Mouse (Mus musculus): ENCODE measurements around the gene Gse1. TPM values are rescaled to one million over a fixed set of nuclear protein-coding genes. Genes with fewer than 3 reads are reported as not detected.

The Gse1 gene
- polyA plus RNA-seq, 1 experiment = 14.8 TPM

DNA sequence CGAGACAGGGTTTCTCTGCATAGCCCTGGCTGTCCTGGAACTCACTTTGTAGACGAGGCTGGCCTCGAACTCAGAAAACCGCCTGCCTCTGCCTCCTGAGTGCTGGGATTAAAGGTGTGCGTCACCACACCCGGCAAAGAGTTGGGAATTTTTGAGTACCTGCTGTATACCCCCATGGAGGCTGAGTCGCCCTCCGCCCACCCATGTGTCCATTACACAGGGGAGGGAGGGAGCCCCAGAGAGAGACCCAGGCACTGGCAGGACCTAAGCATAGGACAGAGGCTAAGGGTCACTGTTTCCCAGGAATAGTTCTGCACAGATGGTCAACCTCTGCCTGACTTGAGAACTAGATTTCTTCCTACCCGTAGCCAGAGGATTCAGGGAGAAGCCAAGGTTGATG, 279.0 kb downstream of the Gse1 start:
- Histone ChIP-seq H3K27me3 (replicated peaks; ENCODE audit: control insufficient read depth, insufficient read depth, low read length) (no peaks in the 10 kb centered on the region), H3K36me3 (ENCODE audit: control insufficient read depth, insufficient read depth, low read length) (no peaks in the 10 kb centered on the region), H3K27ac (ENCODE audit: insufficient read depth, low read depth, low read length) (no peak overlapping the region), H3K4me3 (ENCODE audit: insufficient read depth, low read depth, low read length) (no peak overlapping the region), H3K4me1 (ENCODE audit: control insufficient read depth, insufficient read depth, low read length) (peaks cover 30% of the 10 kb centered on the region)
- no peak for TF ChIP-seq CTCF (conservative IDR thresholded peaks at IDR 0.05; ENCODE audit: insufficient read depth, insufficient read length, low read depth, low read length)
- WGBS = 93% methylated on average over 9 of the region's 9 CpGs
- no peak for DNase-seq

DNA sequence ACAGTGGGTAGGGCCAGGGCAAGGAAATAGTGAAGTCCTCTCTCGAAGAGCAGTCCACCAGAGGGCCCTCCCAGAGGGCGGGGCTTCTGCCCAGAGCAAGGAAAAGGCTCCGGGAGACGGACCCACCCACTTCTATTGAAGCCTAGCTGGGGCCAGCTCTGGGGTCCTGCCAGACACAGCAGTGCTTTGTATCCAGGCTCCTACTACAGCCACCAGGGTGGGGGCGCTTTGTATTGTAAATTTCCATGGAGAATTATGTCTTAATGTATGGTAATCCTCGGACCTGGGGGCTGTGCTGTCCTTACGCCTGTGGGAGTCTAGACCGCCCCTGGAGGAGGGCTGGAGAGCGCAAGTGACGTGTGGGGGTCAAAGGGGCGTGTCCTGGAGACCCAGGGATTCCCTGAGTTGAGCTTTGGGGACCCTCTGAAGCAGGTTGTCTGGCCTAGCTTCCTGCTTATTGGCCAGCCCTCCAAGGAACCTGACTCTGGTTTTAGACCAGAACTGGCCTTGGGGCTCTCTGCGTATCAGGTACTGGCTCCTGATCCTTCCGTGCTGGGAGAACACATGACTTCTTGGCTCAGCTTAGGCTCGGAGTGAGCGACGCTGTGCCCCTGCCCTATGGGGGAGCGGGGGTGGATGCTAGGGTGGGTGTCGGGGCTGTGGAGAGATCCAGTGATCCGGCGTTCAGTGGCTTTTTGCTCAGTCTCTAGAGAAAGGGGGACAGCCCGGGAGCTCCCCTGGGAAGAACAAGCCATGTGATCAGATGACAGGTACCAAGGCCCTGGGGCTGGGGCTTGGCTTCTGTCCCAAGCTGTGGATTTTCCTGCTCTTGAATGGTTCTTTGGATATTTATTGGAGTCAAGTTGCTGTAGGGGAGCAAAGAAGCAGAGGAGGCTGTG, 281.1 kb downstream of the Gse1 start:
- H3K36me3 ChIP-seq (ENCODE audit: control insufficient read depth, insufficient read depth, low read length) = no peaks in the 10 kb centered on the region
- DNase-seq = no peak
- WGBS = 30% methylated on average over 21 of the region's 21 CpGs
- TF ChIP-seq CTCF (conservative IDR thresholded peaks at IDR 0.05; ENCODE audit: insufficient read depth, insufficient read length, low read depth, low read length) (no peak), POLR2A (IDR thresholded peaks at IDR 0.05; ENCODE audit: low read depth, low read length) (no peak)
- H3K27ac ChIP-seq (ENCODE audit: insufficient read depth, low read depth, low read length) = no peak overlapping the region
- H3K27me3 ChIP-seq (replicated peaks; ENCODE audit: control insufficient read depth, insufficient read depth, low read length) = no peaks in the 10 kb centered on the region
- H3K4me3 ChIP-seq (ENCODE audit: insufficient read depth, low read depth, low read length) = no peak overlapping the region
- H3K4me1 ChIP-seq (ENCODE audit: control insufficient read depth, insufficient read depth, low read length) = peaks cover 20% of the 10 kb centered on the region

DNA sequence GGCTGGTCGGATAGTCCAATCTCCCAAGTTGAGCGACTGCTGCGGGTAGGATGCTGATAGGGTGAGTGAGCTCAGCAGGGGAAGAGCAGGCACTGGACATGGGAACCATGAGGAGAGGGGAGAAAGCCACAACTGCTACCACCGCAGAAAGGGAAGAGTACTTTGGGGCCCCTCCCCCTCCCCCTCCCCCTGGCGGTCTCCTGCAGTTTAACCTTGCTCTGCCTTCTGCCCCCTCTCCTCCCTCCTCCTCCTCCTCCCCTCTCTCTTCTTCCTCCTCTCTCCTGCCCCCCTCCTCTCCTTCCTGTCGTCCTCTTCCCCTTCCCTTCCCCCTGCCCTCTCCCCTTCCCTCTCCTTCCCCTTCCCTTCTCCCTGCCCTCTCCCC, 281.8 kb downstream of the Gse1 start:
- H3K36me3 ChIP-seq (ENCODE audit: control insufficient read depth, insufficient read depth, low read length) = no peaks in the 10 kb centered on the region
- H3K27ac ChIP-seq (ENCODE audit: insufficient read depth, low read depth, low read length) = no peak overlapping the region
- no peak for DNase-seq
- H3K4me3 ChIP-seq (ENCODE audit: insufficient read depth, low read depth, low read length) = no peak overlapping the region
- no peaks in the 10 kb centered on the region for H3K27me3 ChIP-seq (replicated peaks; ENCODE audit: control insufficient read depth, insufficient read depth, low read length)
- no peak for TF ChIP-seq POLR2A (IDR thresholded peaks at IDR 0.05; ENCODE audit: low read depth, low read length)
- TF ChIP-seq CTCF (conservative IDR thresholded peaks at IDR 0.05; ENCODE audit: insufficient read depth, insufficient read length, low read depth, low read length) = no peak
- WGBS = 41% methylated on average over 5 of the region's 6 CpGs
- peaks cover 20% of the 10 kb centered on the region for H3K4me1 ChIP-seq (ENCODE audit: control insufficient read depth, insufficient read depth, low read length)

DNA sequence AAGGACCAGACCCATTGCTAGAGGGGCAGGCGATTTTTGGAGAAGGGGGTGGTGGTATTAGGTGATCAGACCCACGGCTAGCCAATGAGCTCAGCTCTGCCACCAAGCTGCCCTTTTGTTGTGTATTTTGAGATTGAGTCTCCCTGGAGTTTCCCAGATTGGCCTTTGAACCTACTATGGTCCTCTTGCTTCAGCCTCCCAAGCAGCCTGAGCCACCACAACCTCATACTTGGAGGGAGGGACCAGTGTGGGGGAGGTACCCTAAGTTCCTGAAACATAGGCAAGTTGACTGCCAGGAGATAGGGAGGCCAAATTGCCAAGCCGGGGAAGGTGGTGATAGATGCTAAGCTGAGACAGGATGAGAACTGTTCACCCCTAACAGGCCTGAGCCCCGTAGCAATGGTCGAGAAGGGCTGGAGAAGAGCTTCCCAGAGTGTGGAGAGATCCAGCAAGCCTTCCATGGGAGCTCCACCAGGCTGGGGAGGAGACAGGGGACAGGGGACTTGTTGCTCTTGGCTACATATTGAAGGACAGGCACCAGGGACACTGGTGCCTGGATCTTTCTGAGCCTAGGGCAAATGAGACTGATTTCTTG, 282.7 kb downstream of the Gse1 start:
- Histone ChIP-seq H3K4me3 (ENCODE audit: insufficient read depth, low read depth, low read length) (no peak overlapping the region), H3K27ac (ENCODE audit: insufficient read depth, low read depth, low read length) (no peak overlapping the region), H3K27me3 (replicated peaks; ENCODE audit: control insufficient read depth, insufficient read depth, low read length) (no peaks in the 10 kb centered on the region), H3K4me1 (ENCODE audit: control insufficient read depth, insufficient read depth, low read length) (peaks cover 20% of the 10 kb centered on the region), H3K36me3 (ENCODE audit: control insufficient read depth, insufficient read depth, low read length) (no peaks in the 10 kb centered on the region)
- DNase-seq = peak; percentile 61
- TF ChIP-seq CTCF (conservative IDR thresholded peaks at IDR 0.05; ENCODE audit: insufficient read depth, insufficient read length, low read depth, low read length) (no peak), POLR2A (IDR thresholded peaks at IDR 0.05; ENCODE audit: low read depth, low read length) (no peak)
- 69% methylated on average over 5 of the region's 5 CpGs for WGBS

DNA sequence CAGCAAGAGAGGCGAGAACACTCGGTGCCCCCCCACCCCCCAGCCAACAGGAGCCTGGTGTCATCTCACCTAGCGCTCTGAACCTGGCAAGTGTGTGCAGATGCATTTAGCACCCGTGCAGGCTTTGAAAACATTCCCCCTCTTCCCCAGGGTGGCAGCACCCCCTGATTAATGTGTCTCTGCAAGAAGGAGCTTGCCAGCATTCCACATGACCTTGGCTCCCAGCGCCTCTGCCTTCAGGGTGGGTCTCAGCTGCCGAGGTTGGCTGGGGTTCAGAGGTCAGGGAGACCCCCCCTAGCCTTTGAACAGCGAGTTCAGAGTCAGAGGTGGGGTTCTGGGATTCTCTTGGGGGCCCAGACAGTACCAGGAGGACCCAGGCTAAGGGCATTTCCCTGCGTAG, 283.5 kb downstream of the Gse1 start:
- H3K4me3 ChIP-seq (ENCODE audit: insufficient read depth, low read depth, low read length) = no peak overlapping the region
- H3K27ac ChIP-seq (ENCODE audit: insufficient read depth, low read depth, low read length) = no peak overlapping the region
- peaks cover 20% of the 10 kb centered on the region for H3K4me1 ChIP-seq (ENCODE audit: control insufficient read depth, insufficient read depth, low read length)
- no peaks in the 10 kb centered on the region for H3K36me3 ChIP-seq (ENCODE audit: control insufficient read depth, insufficient read depth, low read length)
- WGBS = 42% methylated on average over 8 of the region's 8 CpGs
- DNase-seq = peak; percentile 56
- TF ChIP-seq POLR2A (IDR thresholded peaks at IDR 0.05; ENCODE audit: low read depth, low read length) = no peak
- no peak for TF ChIP-seq CTCF (conservative IDR thresholded peaks at IDR 0.05; ENCODE audit: insufficient read depth, insufficient read length, low read depth, low read length)
- no peaks in the 10 kb centered on the region for H3K27me3 ChIP-seq (replicated peaks; ENCODE audit: control insufficient read depth, insufficient read depth, low read length)

DNA sequence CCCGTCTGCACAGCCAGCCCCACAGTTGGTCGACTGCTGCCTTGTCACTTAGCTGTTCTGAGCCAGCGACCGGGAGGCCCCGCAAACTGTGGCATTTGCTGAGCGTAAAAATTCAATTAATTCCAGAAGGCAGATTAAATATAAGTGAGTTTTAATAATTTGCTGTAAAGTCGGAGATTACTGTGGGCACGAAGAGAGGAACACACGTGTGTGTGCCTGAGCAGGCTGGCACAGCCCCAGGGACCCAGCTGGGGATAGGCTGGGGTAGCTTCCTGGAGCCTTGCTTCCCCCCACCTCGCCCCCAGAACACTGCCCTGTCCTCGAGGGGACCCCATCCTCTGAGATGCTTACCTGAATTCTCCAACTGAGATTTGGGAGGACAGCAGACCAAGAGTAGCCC, 284.1 kb downstream of the Gse1 start:
- Histone ChIP-seq H3K4me1 (ENCODE audit: control insufficient read depth, insufficient read depth, low read length) (peaks cover 20% of the 10 kb centered on the region), H3K27me3 (replicated peaks; ENCODE audit: control insufficient read depth, insufficient read depth, low read length) (no peaks in the 10 kb centered on the region), H3K4me3 (ENCODE audit: insufficient read depth, low read depth, low read length) (no peak overlapping the region), H3K27ac (ENCODE audit: insufficient read depth, low read depth, low read length) (no peak overlapping the region), H3K36me3 (ENCODE audit: control insufficient read depth, insufficient read depth, low read length) (no peaks in the 10 kb centered on the region)
- DNase-seq = no peak
- TF ChIP-seq POLR2A (IDR thresholded peaks at IDR 0.05; ENCODE audit: low read depth, low read length) = no peak
- 61% methylated on average over 11 of the region's 11 CpGs for WGBS

DNA sequence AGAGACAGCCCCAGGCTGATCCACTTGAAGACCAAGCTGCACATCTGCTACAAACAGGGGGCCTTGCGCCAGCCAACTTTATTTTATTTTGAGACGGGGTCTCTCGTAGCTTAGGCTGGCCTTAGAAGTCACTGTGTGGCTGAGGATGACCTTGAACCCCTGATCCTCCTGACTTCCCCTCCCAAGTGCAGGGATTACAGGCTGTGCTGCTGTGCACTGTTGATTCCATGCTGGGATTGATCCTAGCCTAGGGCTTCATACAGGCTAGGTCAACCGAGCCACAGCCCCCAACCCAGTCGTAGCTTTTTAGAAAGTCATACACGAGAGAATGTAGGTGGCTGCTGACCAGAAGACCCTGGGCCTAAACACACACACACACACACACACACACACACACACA, 284.9 kb downstream of the Gse1 start:
- Histone ChIP-seq H3K36me3 (ENCODE audit: control insufficient read depth, insufficient read depth, low read length) (no peaks in the 10 kb centered on the region), H3K27me3 (replicated peaks; ENCODE audit: control insufficient read depth, insufficient read depth, low read length) (no peaks in the 10 kb centered on the region), H3K4me1 (ENCODE audit: control insufficient read depth, insufficient read depth, low read length) (peaks cover 20% of the 10 kb centered on the region), H3K4me3 (ENCODE audit: insufficient read depth, low read depth, low read length) (no peak overlapping the region), H3K27ac (ENCODE audit: insufficient read depth, low read depth, low read length) (no peak overlapping the region)
- TF ChIP-seq POLR2A (IDR thresholded peaks at IDR 0.05; ENCODE audit: low read depth, low read length) = no peak
- no peak for TF ChIP-seq CTCF (conservative IDR thresholded peaks at IDR 0.05; ENCODE audit: insufficient read depth, insufficient read length, low read depth, low read length)
- no peak for DNase-seq
- WGBS = 86% methylated on average over 6 of the region's 6 CpGs

Measured in kidney, adult 2 months (tissue).